Mouse (Mus musculus): ENCODE data around the gene Dzip3. TPM values are rescaled to one million over a fixed set of nuclear protein-coding genes. Genes with fewer than 3 reads are reported as not detected.
A peak's percentile ranks its signal among the peaks of the same experiment; 100 is the strongest.

The Dzip3 gene
- total RNA-seq (2021) = 100 to 1,000 TPM in 1 of 2 experiments, 10 to 100 TPM in 1; 91.8 to 101 TPM
- long read RNA-seq, full-length matches to known transcripts = 4 of 17 reads
- long read RNA-seq, partial matches to known transcripts = 6 of 17 reads
- long read RNA-seq, other reads (novel, unspliced or antisense) = 7 of 17 reads

DNA sequence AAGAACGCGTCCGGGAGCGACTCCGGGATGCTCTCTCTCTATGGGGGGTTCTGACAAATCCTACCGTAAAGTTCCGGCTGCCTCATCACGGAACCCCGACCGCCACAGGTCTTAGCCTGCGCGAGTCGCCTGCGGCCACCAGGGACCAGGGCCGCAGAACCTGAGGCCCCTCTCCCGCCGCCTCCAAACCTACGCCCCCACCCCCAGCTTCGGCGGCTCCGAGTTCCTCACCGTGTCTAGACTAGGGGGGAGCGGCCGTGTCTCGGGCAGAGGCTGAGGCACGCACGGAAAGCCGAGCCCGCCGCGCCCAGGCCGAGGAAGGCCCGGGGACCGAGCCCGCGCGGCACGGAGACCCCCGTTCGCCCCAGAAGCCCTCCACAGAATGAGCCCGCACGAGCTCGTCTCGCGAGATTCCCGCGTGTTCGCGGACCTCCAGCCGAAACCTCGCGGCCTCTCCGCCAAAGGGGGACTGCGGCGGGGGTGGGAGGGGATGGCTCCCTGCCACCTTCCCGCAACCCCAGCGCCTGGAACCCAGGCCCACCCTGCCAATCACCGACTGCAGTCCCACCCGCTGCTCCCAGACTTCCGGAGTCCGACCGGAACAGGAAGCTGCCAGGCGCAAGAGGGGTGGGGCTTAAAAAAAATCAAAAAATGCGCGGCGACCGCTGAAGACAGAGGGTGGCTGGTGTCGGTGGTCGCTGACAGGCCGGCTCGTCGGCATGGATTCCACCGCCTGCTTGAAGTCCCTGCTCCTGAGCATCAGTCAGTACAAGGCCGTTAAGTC lies at the start of gene Dzip3, which contains the start of gene Cip2a:
TSS of gene Dzip3 (minus strand) at position 607 of the 784 bp plus-strand sequence.
TSS of gene Cip2a (plus strand) at position 627 of the 784 bp plus-strand sequence.
- DNase-seq (ENCODE audit: low spot score in 2 of 2) = peak; percentile 94 to 95

- DNase-seq (ENCODE audit: low spot score in 2 of 2) = no peak
Observed at GRCm38 (mm10) chr16:49040554-49041221, 46.7 kb upstream of the Dzip3 start.

DNA sequence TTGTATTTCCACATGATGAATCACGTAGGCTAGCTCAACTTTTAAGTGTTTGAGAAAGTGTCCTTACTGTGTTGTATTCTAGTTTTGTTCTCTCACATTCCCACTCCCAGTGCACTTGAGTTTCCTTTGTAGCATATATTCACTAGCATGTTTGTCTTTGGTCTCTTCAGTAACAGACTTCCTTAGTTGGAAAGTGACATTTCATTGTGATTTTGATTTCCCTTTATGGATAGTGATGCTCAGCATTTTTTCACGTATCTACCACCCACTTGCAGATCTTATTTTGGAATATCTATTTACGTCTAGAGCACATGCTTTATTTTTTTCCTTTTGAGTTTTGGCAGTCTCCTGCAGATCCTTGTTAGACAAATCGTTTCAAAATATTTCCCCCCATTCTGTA lies 43.8 kb upstream of the Dzip3 start:
- DNase-seq (ENCODE audit: low spot score in 2 of 2) = no peak

GRCm38 (mm10) chr16:49035852-49036251 lies 41.9 kb upstream of the Dzip3 start:
- no peak for DNase-seq (ENCODE audit: low spot score in 2 of 2)

GRCm38 (mm10) chr16:49016620-49017332 lies 22.8 kb upstream of the Dzip3 start:
- no peak for DNase-seq (ENCODE audit: low spot score in 2 of 2)

GRCm38 (mm10) chr16:49004151-49004550 lies 10.2 kb upstream of the Dzip3 start:
- no peak for DNase-seq (ENCODE audit: low spot score in 2 of 2)

DNA sequence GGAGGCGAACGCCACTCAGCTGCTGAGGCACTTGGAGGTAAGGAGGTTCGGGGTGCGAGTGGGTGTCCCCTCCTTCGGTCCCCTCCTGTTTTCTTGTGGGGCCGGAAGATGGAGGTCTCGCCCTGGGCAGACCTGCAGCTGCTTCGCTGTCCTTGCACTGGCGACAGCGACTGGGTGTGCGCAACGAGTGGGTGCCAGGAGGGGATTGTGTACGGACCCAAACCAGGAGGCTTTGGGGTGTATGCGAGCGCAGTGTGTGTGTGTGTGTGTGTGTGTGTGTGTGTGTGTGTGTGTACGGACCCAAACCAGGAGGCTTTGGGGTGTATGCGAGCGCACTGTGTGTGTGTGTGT lies 353 bp upstream of the Dzip3 start:
- DNase-seq (ENCODE audit: low spot score in 2 of 2) = no peak

- DNase-seq (ENCODE audit: low spot score in 2 of 2) = no peak
Observed at GRCm38 (mm10) chr16:48993231-48993558, 770 bp downstream of the Dzip3 start.

GRCm38 (mm10) chr16:48992437-48993230 lies 1.3 kb downstream of the Dzip3 start:
- DNase-seq (ENCODE audit: low spot score in 2 of 2) = no peak

- no peak for DNase-seq (ENCODE audit: low spot score in 2 of 2)
Observed at GRCm38 (mm10) chr16:48989700-48990099, 4.3 kb downstream of the Dzip3 start.

- no peak for DNase-seq (ENCODE audit: low spot score in 2 of 2)
Observed at GRCm38 (mm10) chr16:48985034-48985627, 8.8 kb downstream of the Dzip3 start.

DNA sequence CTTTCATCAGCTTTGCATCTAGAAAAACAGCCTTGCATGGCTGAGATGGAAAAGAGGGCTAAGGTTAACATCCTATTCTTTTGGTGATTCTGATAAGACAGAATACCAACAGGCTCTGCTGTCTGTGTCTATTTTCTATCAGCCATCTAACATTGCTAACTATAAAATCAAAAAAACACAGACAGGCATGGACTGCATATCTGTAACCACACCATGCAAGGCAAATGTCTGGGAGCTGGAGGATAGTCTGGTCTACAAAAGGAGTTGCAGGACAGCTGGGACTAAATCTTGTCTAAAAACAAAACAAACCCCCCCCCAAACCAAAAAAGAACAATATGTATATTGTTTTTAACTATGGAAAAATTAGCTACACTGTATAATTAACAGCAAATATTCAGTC lies 14.0 kb downstream of the Dzip3 start:
- no peak for DNase-seq (ENCODE audit: low spot score in 2 of 2)

GRCm38 (mm10) chr16:48973548-48973947 lies 20.4 kb downstream of the Dzip3 start:
- no peak for DNase-seq (ENCODE audit: low spot score in 2 of 2)

DNA sequence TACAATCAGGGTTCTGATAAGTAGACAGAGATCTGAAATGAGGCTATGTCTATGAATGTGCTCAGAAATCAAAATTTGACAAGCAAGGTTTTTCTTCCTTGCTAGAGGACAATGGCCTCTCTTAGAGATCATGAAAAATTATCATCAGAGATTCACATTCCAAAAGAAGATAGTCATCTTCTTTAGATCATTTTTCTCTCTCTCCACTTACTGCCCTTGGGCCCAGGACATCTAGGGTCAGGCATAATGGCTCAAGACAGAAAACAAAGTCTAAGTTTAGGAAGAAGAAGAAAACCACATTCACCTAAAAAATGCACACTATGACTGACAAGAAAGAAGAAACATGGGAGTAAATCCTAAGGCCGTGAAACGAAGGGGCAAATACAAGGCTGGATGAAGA lies 21.0 kb downstream of the Dzip3 start:
- DNase-seq (ENCODE audit: low spot score in 2 of 2) = no peak

DNA sequence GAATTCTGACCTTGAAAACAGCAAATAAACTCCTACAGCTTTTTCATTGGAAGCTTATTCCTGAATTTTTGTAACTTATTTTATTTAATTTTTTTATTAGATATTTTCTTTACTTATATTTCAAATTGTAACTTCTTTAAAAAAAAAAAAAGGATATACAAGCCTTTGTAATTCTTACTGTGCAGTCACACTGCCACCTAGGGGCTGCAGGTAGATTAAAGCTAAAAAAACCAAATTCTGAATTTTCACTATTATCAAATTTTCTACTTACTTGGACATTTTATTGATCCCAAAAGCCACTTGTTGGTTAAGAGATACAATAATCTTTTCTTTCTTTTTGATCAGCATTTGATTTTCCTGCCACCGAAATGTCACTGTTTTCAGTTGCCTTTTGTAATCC lies 52.2 kb downstream of the Dzip3 start:
- DNase-seq (ENCODE audit: low spot score in 2 of 2) = peak in 1 of 2 experiments; percentile 23

DNA sequence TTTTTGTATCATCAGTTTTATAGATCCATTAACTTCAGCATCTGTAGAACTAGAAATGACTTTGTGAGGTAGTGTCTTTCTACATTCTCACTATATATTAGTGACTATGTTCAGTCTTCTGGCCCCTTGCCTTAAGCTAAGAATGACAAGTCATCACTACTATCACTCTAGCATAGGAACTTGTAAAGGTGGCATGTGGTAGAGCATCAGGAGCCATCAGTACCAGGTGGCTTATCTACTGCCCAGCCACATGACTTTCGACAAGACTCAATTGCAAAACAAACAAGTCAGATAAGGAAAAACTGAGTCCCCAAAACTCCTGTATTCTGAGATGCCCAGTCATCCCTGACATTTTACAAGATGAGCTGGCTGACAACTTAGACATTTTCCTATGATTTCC lies 70.2 kb downstream of the Dzip3 start:
- no peak for DNase-seq (ENCODE audit: low spot score in 2 of 2)

DNA sequence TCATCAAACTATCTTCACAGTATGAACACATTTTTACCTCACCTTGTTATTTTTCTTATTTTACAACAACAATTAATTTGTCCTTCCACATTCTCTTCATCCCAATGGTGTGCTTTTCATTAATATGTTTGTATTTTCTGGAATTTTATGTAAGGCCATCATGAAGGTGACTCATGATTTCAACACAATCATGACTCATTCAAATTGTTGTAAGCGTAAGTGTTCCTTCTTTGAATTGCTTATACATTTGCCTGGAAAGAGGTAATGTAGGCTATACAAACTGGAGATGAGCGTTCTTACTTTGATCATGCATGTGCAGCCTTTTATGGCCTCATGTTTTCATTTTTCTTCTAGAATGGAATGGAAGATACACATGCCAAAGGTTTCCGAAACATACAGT lies 80.8 kb downstream of the Dzip3 start:
- no peak for DNase-seq (ENCODE audit: low spot score in 2 of 2)

DNA sequence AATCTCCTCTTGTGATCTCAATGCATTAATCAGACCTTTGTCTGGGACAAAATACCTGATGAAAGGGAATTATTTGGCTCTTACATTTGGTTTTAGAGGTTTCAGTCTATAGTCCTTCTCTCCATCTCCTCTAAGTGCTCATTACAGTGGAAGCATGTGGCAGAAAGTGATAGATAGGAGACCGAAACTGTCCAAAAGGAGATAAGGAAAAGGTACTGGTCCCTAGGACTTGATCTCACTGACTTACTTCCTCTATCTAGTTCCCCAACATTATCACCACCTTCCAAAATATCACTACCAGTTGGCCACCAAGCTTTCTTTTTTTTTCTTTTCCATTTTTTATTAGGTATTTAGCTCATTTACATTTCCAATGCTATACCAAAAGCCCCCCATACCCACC lies 82.8 kb downstream of the Dzip3 start:
- no peak for DNase-seq (ENCODE audit: low spot score in 2 of 2)

- DNase-seq (ENCODE audit: low spot score in 2 of 2) = no peak
Observed at GRCm38 (mm10) chr16:48899868-48900267, 94.1 kb downstream of the Dzip3 start.

DNA sequence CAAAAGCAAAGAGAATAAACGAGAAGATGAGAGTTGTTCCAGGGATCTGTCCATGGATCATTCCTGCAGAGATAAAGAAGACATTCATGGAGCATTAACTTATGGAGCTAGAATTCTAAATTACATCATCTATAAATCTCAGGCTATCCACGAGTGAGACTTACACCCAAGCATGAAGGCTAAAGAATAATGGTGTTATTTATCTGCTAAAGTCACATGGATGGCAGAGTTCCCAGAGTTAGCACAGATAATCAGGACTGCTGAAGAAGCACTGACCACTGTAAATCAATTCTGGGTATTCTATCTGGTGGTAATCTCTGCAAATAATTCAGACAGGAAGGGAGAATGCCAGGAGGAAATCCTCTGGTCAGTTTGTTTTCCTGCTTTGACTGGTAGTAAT lies 103.2 kb downstream of the Dzip3 start:
- no peak for DNase-seq (ENCODE audit: low spot score in 2 of 2)
